ENCODE assay signal across 8 mouse cellular contexts in genomic region chr14:31432424-31432823, GRCm38 (mm10). TPM values are rescaled to one million over a fixed set of nuclear protein-coding genes. Genes with fewer than 3 reads are reported as not detected.
A peak's percentile ranks its signal among the peaks of the same experiment; 100 is the strongest.
DNase-seq lines count a peak whose midpoint lies in the region; ATAC-seq and TF ChIP-seq lines count a peak whose summit lies in the region.
"Had no signal": no experiment of that assay in that cellular context is flagged by ENCODE, and none has a peak within 500 bp of the region (broad histone marks: within the 10 kb centered on the region; RNA-seq: fewer than 3 reads in every experiment).

No protein-coding gene starts in this region.

- WGBS in heart, embryonic 14.5 days = 30% methylated on average over 4 of the region's 4 CpGs
- 15% methylated on average over 4 of the region's 4 CpGs for WGBS in spleen, adult 2 months
- WGBS in stomach, embryonic 16.5 days = 35% methylated on average over 4 of the region's 4 CpGs

- no peaks in the 10 kb centered on the region for H3K9me3 ChIP-seq in heart, embryonic 14.5 days (ENCODE audit: control insufficient read depth, low read length)
- no peaks in the 10 kb centered on the region for H3K9me3 ChIP-seq in stomach, embryonic 16.5 days (replicated peaks; ENCODE audit: control insufficient read depth, low read length)

- H3K27ac ChIP-seq in heart, embryonic 14.5 days (replicated peaks in 1 of 2; ENCODE audit: control insufficient read depth in 1 of 2, insufficient read depth in 1 of 2, low read depth in 2 of 2, low read length in 2 of 2) = peak overlapping the region in 1 of 2 experiments; percentile 20; a peak in 2 of 4 replicates
- H3K27ac ChIP-seq in spleen, adult 2 months (ENCODE audit: insufficient read depth, low read length) = peak overlapping the region; percentile 77
- peak overlapping the region; percentile 14; the same call in 1 of the 2 replicates for H3K27ac ChIP-seq in stomach, embryonic 16.5 days (ENCODE audit: low read length)

- peaks cover 19 to 26% of the 10 kb centered on the region in 2 experiments for H3K4me1 ChIP-seq in heart, embryonic 14.5 days (ENCODE audit: control insufficient read depth in 2 of 2, insufficient read depth in 2 of 2, low read length in 2 of 2)
- peaks cover 35% of the 10 kb centered on the region for H3K4me1 ChIP-seq in spleen, adult 2 months (ENCODE audit: control insufficient read depth, insufficient read depth, insufficient read length)
- peaks cover 26% of the 10 kb centered on the region for H3K4me1 ChIP-seq in stomach, embryonic 16.5 days (ENCODE audit: control insufficient read depth, insufficient read depth, low read length)

- no peak for ATAC-seq in heart, embryonic 14.5 days (ENCODE audit: insufficient number of reproducible peaks, insufficient read depth, low FRiP score, low read depth)
- ATAC-seq in stomach, embryonic 16.5 days (ENCODE audit: insufficient read depth, low FRiP score) = no peak
- ATAC-seq: Patski had no signal

- H3K36me3 ChIP-seq in heart, embryonic 14.5 days (ENCODE audit: control insufficient read depth, insufficient read depth, low read length) = 0 out of 2 replicates have a peak, but pooled peaks cover under 1% of the 10 kb centered on the region
- peaks cover 20% of the 10 kb centered on the region for H3K36me3 ChIP-seq in spleen, adult 2 months (ENCODE audit: control insufficient read depth, insufficient read depth, low read length)
- H3K36me3 ChIP-seq in stomach, embryonic 16.5 days (ENCODE audit: control insufficient read depth, insufficient read depth, low read length) = no peaks in the 10 kb centered on the region

- no peak for TF ChIP-seq CTCF in spleen, adult 2 months (IDR thresholded peaks at IDR 0.05; ENCODE audit: extremely low read depth, insufficient read depth, insufficient read length, insufficient replicate concordance)

- H3K4me3 ChIP-seq in heart, embryonic 14.5 days (ENCODE audit: control insufficient read depth in 1 of 2, insufficient read depth in 1 of 2, low read depth in 1 of 2, low read length in 2 of 2) = no peak overlapping the region
- H3K4me3 ChIP-seq in spleen, adult 2 months (ENCODE audit: extremely low read depth, insufficient read depth, insufficient read length) = peak overlapping the region; percentile 19
- H3K4me3 ChIP-seq in stomach, embryonic 16.5 days (replicated peaks; ENCODE audit: low read length) = no peak overlapping the region

- no peak for TF ChIP-seq POLR2A in spleen, adult 2 months (IDR thresholded peaks at IDR 0.05; ENCODE audit: low read depth, low read length)

- peak overlapping the region; percentile 19; the same call in 1 of the 2 replicates for H3K4me2 ChIP-seq in heart, embryonic 14.5 days (ENCODE audit: low read length)
- H3K4me2 ChIP-seq in stomach, embryonic 16.5 days (ENCODE audit: low read depth, low read length) = 0 out of 2 replicates have a peak overlapping the region, but pooled peaks have one; percentile 24

- H3K9ac ChIP-seq in heart, embryonic 14.5 days (ENCODE audit: low read length) = peak overlapping the region; percentile 32; the same call in 1 of the 2 replicates
- no peak overlapping the region for H3K9ac ChIP-seq in stomach, embryonic 16.5 days (ENCODE audit: low read length)

- no peak for DNase-seq in heart, postnatal 4 days
- no peak for DNase-seq in spleen, adult 2 months (ENCODE audit: low read depth in 1 of 2, low spot score in 2 of 2)
- DNase-seq in spleen, adult 18-20 months = no peak
- DNase-seq in kidney, postnatal 36 days = peak; percentile 57 to 59
- no peak for DNase-seq in urinary bladder, postnatal 4 days (ENCODE audit: low spot score in 2 of 2)

- no peaks in the 10 kb centered on the region for H3K27me3 ChIP-seq in heart, embryonic 14.5 days (ENCODE audit: control insufficient read depth, insufficient read depth, low read length)
- H3K27me3 ChIP-seq in spleen, adult 2 months (ENCODE audit: control insufficient read depth, insufficient read depth, low read length) = no peaks in the 10 kb centered on the region
- H3K27me3 ChIP-seq in stomach, embryonic 16.5 days (ENCODE audit: control insufficient read depth, insufficient read depth, low read length) = no peaks in the 10 kb centered on the region
- H3K27me3 ChIP-seq: Patski had no signal

RNA-seq across cellular contexts. Expression of gene Sh3bp5, which starts 3.5 kb away (rescaled TPM):
- 13.0 and 13.5 TPM in 2 replicates for polyA plus RNA-seq in heart, embryonic 14.5 days (2014; fragmentation: Nextera tagmentation; extraction: Ambion mirVana)
- 10 to 100 TPM; 78.7 to 80.1 TPM for total RNA-seq in heart, postnatal 4 days (2021)
- polyA plus RNA-seq in spleen, adult 2 months (2012; rRNA removed) = 36.0 and 43.0 TPM in 2 replicates
- 19.5 and 20.0 TPM in 2 replicates for polyA plus RNA-seq in stomach, embryonic 16.5 days (2015; fragmentation: Nextera tagmentation; extraction: Ambion mirVana)

Comparison
In these comparisons a context has a peak if more than half of its experiments do, and no peak if none do; other contexts are left out.
1. DNase-seq: peak in kidney, postnatal 36 days (2 of 2); none in heart, postnatal 4 days (single experiment), spleen, adult 2 months (0 of 2), spleen, adult 18-20 months (0 of 2) and urinary bladder, postnatal 4 days (0 of 2).